Mouse (Mus musculus): ENCODE data around the gene Ddx42. TPM values are rescaled to one million over a fixed set of nuclear protein-coding genes. Genes with fewer than 3 reads are reported as not detected.

Gene Ddx42
- total and polyA plus RNA-seq, 2 experiments from 2014 or later = 34.1 to 61.9 TPM

DNA sequence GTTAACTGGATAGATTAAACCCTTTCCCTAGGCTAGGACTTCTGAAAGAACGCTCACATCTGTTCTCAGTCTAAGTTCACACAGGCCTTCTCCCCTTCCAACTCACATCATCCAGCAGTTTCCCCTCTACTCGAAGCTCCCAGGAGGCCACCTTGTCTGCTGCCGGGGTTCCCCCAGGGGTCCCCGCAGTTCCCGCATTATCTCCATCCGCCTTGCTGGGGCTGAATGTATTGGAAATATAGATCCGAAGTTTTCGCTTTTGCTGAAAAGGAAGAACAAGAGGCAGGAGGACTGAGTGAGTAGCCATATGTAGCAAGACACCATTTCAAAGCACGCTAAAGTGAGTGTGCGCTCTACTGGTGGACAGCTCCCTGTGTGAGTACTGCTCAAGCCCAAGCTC lies 49.7 kb downstream of the Ddx42 start:
- Histone ChIP-seq H3K27ac (0 out of 2 replicates have a peak overlapping the region, but pooled peaks have one; percentile 76), H3K4me1 (ENCODE audit: insufficient read depth, low read length) (peaks cover 26% of the 10 kb centered on the region), H3K4me3 (ENCODE audit: low read length) (no peak overlapping the region), H3K27me3 (ENCODE audit: insufficient read depth, low read length) (no peaks in the 10 kb centered on the region), H3K36me3 (ENCODE audit: insufficient read depth, low read length) (peaks cover 51% of the 10 kb centered on the region), H3K4me2 (ENCODE audit: low read depth, low read length) (0 out of 2 replicates have a peak overlapping the region, but pooled peaks have one; percentile 33), H3K9me3 (ENCODE audit: low read length) (no peaks in the 10 kb centered on the region), H3K9ac (replicated peaks; ENCODE audit: low read length) (no peak overlapping the region)
- no peak for DNase-seq (ENCODE audit: low spot score)
- no peak for TF ChIP-seq CTCF (IDR thresholded peaks at IDR 0.05; ENCODE audit: low read depth)
- 91% methylated on average over 10 of the region's 10 CpGs for WGBS
- no peak for ATAC-seq

DNA sequence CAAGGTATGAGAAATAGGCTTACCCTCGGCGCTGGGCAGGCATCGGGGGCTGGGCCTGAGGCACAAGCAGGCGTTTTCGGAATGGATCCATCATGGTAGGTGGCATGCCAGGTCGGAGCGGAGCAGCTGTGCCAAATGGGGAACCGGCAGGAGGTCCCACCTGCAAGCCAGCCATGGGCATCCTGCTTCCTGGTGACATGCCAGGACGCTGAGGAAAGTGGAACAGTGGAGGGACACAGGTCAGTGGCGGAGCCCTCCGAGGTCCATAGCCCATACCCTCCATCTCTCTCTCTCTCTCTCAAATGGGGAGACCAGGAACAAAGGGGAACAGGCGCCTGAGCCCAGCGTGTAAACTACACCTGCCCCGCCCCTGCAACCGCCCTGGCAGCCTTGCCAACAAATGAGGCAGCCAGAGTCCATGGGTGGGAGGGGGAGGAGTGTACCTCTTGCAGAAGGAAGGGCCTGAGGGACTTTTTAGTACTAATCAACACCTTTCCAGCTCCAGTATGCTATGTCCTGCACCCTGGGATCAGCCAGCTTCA lies 50.7 kb downstream of the Ddx42 start:
- H3K4me1 ChIP-seq (ENCODE audit: insufficient read depth, low read length) = peaks cover 30% of the 10 kb centered on the region
- H3K27me3 ChIP-seq (ENCODE audit: insufficient read depth, low read length) = no peaks in the 10 kb centered on the region
- no peak for TF ChIP-seq CTCF (IDR thresholded peaks at IDR 0.05; ENCODE audit: low read depth)
- WGBS = 50% methylated on average over 15 of the region's 15 CpGs
- no peaks in the 10 kb centered on the region for H3K9me3 ChIP-seq (ENCODE audit: low read length)
- peak overlapping the region; percentile 76 for H3K27ac ChIP-seq
- peak; percentile 37 for ATAC-seq
- DNase-seq (ENCODE audit: low spot score) = peak; percentile 50
- peak overlapping the region; percentile 33; the same call in 1 of the 2 replicates for H3K4me2 ChIP-seq (ENCODE audit: low read depth, low read length)
- H3K9ac ChIP-seq (replicated peaks; ENCODE audit: low read length) = peak overlapping the region; percentile 33; the same call in 1 of the 2 replicates
- H3K36me3 ChIP-seq (ENCODE audit: insufficient read depth, low read length) = peaks cover 42% of the 10 kb centered on the region
- 0 out of 2 replicates have a peak overlapping the region, but pooled peaks have one; percentile 2 for H3K4me3 ChIP-seq (ENCODE audit: low read length)

DNA sequence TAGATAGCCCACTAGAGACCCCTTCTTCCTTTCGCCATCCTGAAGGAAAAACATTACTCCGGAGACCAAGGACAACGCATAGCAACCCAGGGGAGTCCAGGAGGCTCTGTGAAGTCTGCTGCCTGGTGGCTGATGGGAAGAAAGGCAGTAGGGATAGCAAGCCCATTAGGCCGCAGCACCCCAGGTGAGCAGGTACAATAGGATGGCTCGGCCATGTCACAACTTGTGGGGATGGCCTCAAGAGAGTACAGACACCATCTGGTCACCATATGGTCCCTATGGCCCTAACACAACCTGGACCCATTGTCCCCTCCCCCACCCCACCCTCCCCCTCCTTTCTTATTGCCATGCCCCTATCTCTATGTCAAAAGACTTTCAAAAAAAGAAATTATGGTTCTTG lies 51.1 kb downstream of the Ddx42 start:
- peak overlapping the region; percentile 33; the same call in 1 of the 2 replicates for H3K9ac ChIP-seq (replicated peaks; ENCODE audit: low read length)
- no peak for TF ChIP-seq CTCF (IDR thresholded peaks at IDR 0.05; ENCODE audit: low read depth)
- ATAC-seq (no peak), DNase-seq (ENCODE audit: low spot score) (no peak)
- 49% methylated on average over 5 of the region's 5 CpGs for WGBS
- peaks cover 37% of the 10 kb centered on the region for H3K36me3 ChIP-seq (ENCODE audit: insufficient read depth, low read length)
- H3K4me3 ChIP-seq (ENCODE audit: low read length) = no peak overlapping the region
- H3K4me2 ChIP-seq (ENCODE audit: low read depth, low read length) = peak overlapping the region; percentile 33; the same call in 1 of the 2 replicates
- peaks cover 30% of the 10 kb centered on the region for H3K4me1 ChIP-seq (ENCODE audit: insufficient read depth, low read length)
- H3K27me3 ChIP-seq (ENCODE audit: insufficient read depth, low read length) = no peaks in the 10 kb centered on the region
- peak overlapping the region; percentile 76 for H3K27ac ChIP-seq
- no peaks in the 10 kb centered on the region for H3K9me3 ChIP-seq (ENCODE audit: low read length)

DNA sequence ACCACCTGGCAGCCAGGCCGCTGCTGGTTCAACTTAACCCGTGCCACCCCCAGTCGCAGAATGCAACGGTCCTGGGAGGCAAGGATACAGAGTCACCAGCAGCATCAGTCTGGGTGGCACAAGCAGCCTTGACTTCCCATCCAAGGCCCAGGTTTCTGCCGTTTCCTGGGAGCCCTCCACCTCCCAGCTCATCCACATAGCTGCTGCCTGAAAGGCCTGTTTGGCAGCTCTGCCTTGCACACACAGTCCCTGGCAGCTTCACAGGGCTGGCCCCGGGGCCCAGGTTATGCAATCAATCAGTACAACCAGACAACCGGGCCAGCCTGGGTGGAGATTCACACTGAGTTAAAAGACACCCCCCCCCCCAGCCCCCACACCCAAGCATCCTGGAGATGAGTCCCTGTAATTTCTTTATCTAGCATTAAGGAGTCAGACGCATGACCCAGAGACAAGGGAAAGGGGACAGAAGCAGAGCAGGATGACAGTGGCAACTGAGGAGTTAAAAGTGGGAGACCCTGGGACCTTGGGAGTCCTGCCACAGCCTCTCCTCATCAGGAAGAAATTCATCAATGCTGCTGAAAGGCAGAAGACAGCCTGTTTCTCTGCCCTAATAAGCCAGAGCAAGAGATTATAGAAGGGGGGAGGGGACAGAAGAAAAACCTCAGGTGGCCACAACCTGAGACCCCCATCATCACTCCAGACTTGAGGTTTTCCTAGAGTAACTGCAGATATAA lies 51.8 kb downstream of the Ddx42 start:
- DNase-seq (ENCODE audit: low spot score) = peak; percentile 71

DNA sequence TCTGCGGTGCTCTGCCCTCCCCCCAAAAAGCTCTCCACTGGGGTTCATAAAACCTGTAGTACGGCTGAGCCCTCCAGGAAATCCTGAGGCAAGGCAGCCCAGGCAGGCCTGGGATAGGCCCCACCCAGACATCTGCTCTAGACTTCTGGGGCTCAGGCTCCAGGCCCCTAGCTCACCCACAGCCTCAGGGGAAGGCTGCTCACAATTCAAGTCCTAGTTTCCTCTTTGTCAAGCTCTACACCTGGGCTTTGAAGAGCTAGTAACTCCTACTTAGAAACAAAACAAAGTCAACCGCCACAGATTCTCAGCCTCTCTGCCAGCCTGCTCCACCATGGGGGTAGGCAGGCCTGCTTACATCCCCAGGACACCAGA lies 52.3 kb downstream of the Ddx42 start:
- H3K4me2 ChIP-seq (ENCODE audit: low read depth, low read length) = peak overlapping the region; percentile 33; the same call in 1 of the 2 replicates
- H3K4me1 ChIP-seq (ENCODE audit: insufficient read depth, low read length) = peaks cover 30% of the 10 kb centered on the region
- ATAC-seq = no peak
- no peak overlapping the region for H3K4me3 ChIP-seq (ENCODE audit: low read length)
- no peak for TF ChIP-seq CTCF (IDR thresholded peaks at IDR 0.05; ENCODE audit: low read depth)
- H3K9ac ChIP-seq (replicated peaks; ENCODE audit: low read length) = 0 out of 2 replicates have a peak overlapping the region, but pooled peaks have one; percentile 17
- no peaks in the 10 kb centered on the region for H3K27me3 ChIP-seq (ENCODE audit: insufficient read depth, low read length)
- DNase-seq (ENCODE audit: low spot score) = peak; percentile 37
- peaks cover 25% of the 10 kb centered on the region for H3K36me3 ChIP-seq (ENCODE audit: insufficient read depth, low read length)
- H3K9me3 ChIP-seq (ENCODE audit: low read length) = no peaks in the 10 kb centered on the region
- peak overlapping the region; percentile 76 for H3K27ac ChIP-seq
- 36% methylated on average over 3 of the region's 3 CpGs for WGBS

More for the DNA sequence above, 51.8 kb downstream of the Ddx42 start:
- TF ChIP-seq CTCF (IDR thresholded peaks at IDR 0.05; ENCODE audit: low read depth) = no peak
- peaks cover 30% of the 10 kb centered on the region for H3K4me1 ChIP-seq (ENCODE audit: insufficient read depth, low read length)
- peak overlapping the region; percentile 33 for H3K4me2 ChIP-seq (ENCODE audit: low read depth, low read length)
- H3K4me3 ChIP-seq (ENCODE audit: low read length) = no peak overlapping the region
- 43% methylated on average over 8 of the region's 8 CpGs for WGBS
- ATAC-seq = no peak
- H3K9ac ChIP-seq (replicated peaks; ENCODE audit: low read length) = 0 out of 2 replicates have a peak overlapping the region, but pooled peaks have one; percentile 17
- peaks cover 31% of the 10 kb centered on the region for H3K36me3 ChIP-seq (ENCODE audit: insufficient read depth, low read length)
- no peaks in the 10 kb centered on the region for H3K27me3 ChIP-seq (ENCODE audit: insufficient read depth, low read length)
- H3K9me3 ChIP-seq (ENCODE audit: low read length) = no peaks in the 10 kb centered on the region
- H3K27ac ChIP-seq = peak overlapping the region; percentile 76

DNA sequence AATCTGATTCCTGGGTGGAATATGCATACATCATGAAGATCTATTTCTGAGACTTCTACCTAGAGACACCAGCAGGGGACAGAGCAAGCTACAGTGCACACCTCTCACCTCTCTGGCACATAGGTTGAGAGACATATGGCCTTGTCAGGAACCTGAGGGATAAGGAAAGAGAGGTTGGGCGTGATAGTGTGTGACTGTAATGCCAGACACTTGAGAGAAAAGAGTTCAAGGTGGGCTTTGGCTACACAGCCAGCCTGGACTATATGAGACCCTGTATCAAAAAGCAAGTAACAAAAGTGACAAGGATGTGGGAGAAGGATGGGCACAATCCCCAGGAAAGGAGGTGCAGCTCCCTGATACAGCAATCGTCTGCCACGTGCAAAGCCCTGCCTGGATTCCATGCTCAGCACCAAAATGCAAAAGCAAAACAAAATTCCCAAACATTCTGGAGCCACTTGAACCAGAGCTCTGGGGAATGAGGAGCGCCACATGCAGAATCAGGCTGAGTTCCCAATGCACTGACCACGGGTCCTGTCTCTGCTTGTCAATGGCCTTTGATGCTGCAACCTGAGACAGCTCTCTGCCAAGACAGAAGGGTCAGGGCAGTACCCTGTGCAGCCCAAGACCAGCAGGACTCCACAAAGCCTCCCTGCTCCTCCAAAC lies 54.5 kb downstream of the Ddx42 start:
- H3K4me1 ChIP-seq (ENCODE audit: insufficient read depth, low read length) = peaks cover 30% of the 10 kb centered on the region

More for the DNA sequence above, 54.5 kb downstream of the Ddx42 start:
- 29% methylated on average over 5 of the region's 5 CpGs for WGBS
- Histone ChIP-seq H3K36me3 (ENCODE audit: insufficient read depth, low read length) (peaks cover 6% of the 10 kb centered on the region; the same call in 1 of the 2 replicates), H3K4me3 (ENCODE audit: low read length) (peak overlapping the region; percentile 75), H3K27ac (peak overlapping the region; percentile 88), H3K9ac (replicated peaks; ENCODE audit: low read length) (peak overlapping the region; percentile 93), H3K27me3 (ENCODE audit: insufficient read depth, low read length) (no peaks in the 10 kb centered on the region), H3K9me3 (ENCODE audit: low read length) (no peaks in the 10 kb centered on the region), H3K4me2 (ENCODE audit: low read depth, low read length) (peak overlapping the region; percentile 84)
- DNase-seq (ENCODE audit: low spot score) = no peak
- ATAC-seq = no peak
- peak; percentile 23 for TF ChIP-seq CTCF (IDR thresholded peaks at IDR 0.05; ENCODE audit: low read depth)
